Mouse (Mus musculus) lung, postnatal 0 days (tissue): ENCODE measurements around the gene BC107364.
"Not testable (repeated sequence)": the region's sequence is repeated elsewhere in the genome, so short reads cannot be mapped to it uniquely, and the experiment has no call there.

Experiments
- CTCF ChIP-seq: IDR thresholded peaks from 2 replicates; pipeline ENCODE4 v1.5.1; 2016; ENCODE audit warnings: antibody characterized with exemption, mild to moderate bottlenecking
- EP300 ChIP-seq: IDR thresholded peaks from 2 replicates; pipeline ENCODE4 v1.6.1; 2016; ENCODE audit warnings: antibody characterized with exemption, mild to moderate bottlenecking, control low read depth

- not testable (repeated sequence) for TF ChIP-seq CTCF, EP300
Measured at GRCm38 (mm10) chr3:96458008-96458407, 5.9 kb upstream of the BC107364 start.
